Mouse (Mus musculus) central nervous system, embryonic 18 days (tissue): ENCODE results near the gene Car3. TPM values are rescaled to one million over a fixed set of nuclear protein-coding genes. Genes with fewer than 3 reads are reported as not detected.

ENCODE experiments used
- polyA plus RNA-seq: library from polyadenylated mRNA; depleted of rRNA; stranded (reverse); fragments of >200 nt; gene quantifications from 2 replicates; pipeline ENCODE4 v1.2.3, GENCODE M21; 2012; rRNA removed

The Car3 gene
- 1.2 and 11.0 TPM in 2 replicates for polyA plus RNA-seq

GRCm38 (mm10) chr3:14863022-14863711 lies at the start of gene Car3:
TSS of gene Car3 (plus strand) at chr3:14863512.

GRCm38 (mm10) chr3:14886102-14887098 lies 23.1 kb downstream of the Car3 start, which contains the start of gene Car2:
TSS of gene Car2 (plus strand) at chr3:14886273.

Other genes with a start within 250 kb of the Car3 start
- gene Car13, start 221.8 kb upstream of the Car3 start, polyA plus RNA-seq, result 1.6 and 2.0 TPM in 2 replicates
- 0.05 TPM in 1 of 2 replicates, not detected in the other for gene Car1, start 55.1 kb upstream of the Car3 start, polyA plus RNA-seq
- gene Car2, start 22.8 kb downstream of the Car3 start, polyA plus RNA-seq, result 25.6 and 31.4 TPM in 2 replicates